Mouse (Mus musculus): ENCODE data around the gene Ip6k2.

DNA sequence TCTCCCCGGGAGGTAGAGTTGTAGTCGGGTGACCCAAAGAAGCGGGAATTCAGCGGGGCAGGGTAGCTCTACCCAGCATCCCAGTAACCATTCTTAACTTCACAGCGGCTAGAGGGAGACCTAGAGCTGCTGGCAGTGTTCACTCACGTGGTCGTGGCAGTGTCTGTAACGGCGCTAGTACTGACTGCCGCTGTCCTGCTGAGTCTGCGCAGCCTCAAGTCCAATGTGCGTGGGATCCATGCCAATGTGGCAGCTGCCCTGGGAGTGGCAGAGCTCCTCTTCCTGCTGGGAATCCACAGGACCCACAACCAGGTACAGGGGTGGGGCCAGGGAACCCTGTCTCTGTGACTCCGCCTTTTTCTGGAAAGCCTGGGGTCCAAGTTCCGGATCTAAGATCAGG is 59.4 kb downstream of the Ip6k2 start:
- TF ChIP-seq GATA1 (IDR thresholded peaks at IDR 0.05; ENCODE audit: borderline replicate concordance, low read length) (no peak), CTCF (IDR thresholded peaks at IDR 0.05; ENCODE audit: low read depth, low read length) (no peak), POLR2AphosphoS5 (IDR thresholded peaks at IDR 0.05; ENCODE audit: insufficient replicate concordance, low read depth, low read length) (no peak), GATA2 (IDR thresholded peaks at IDR 0.05; ENCODE audit: borderline replicate concordance, low read depth, low read length) (no peak)
